Mouse (Mus musculus): ENCODE data around the gene Baz2b. TPM values are rescaled to one million over a fixed set of nuclear protein-coding genes. Genes with fewer than 3 reads are reported as not detected.
A peak's percentile ranks its signal among the peaks of the same experiment; 100 is the strongest.

The Baz2b gene
- total RNA-seq, 2 experiments from 2014 or later: 89.2 to 97.1 TPM

DNA sequence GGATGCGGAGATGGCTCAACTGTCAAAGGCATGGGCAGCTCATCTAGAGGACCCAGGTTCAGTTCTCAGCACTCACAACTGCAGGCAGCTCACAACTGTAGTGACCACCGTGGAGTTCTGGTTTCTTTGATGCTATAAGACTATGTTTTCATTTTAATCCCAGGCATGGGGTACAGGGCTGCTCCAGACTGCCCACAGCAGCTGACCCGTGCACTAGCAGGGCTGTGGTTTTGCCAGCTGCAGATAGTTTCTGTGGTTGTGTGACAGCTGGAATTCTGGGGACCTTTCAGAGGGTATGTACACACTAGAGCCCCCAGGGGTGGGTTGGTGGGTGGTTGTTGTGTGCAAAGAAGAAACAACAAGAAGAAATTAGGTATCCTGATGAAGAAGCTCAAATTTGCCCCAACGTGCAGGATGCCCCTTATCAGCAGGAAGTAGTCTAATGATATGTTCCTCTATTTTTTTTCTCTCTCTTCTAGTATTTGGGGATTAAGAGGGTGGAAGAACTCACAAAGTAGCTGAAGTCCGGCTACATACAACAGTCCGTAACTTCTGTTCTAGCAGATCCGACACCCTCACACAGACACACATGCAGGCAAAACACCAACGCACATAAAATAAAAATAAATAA, 6.6 kb downstream of the Baz2b start:
- no peak for DNase-seq (ENCODE audit: low spot score in 2 of 2)

DNA sequence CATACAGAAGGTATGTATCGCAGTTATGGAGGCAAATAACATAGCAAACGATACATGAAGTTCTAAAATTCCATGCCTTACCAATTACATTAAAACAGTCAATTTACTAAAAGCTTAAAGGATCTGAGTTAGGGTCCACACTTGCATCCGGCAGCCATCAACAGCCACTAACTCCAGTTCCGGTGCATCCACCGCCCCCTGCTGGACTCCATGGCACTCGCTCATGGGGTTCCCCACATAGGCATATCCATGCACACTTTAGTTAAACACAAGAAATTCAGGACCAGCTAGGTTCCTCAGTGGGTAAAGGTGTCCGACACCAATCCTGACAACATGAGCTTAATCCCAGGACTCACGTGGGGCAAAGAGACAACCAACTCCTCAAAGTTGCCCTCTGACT, 9.0 kb downstream of the Baz2b start:
- DNase-seq (ENCODE audit: low spot score in 2 of 2): peak; percentile 31 to 32

DNA sequence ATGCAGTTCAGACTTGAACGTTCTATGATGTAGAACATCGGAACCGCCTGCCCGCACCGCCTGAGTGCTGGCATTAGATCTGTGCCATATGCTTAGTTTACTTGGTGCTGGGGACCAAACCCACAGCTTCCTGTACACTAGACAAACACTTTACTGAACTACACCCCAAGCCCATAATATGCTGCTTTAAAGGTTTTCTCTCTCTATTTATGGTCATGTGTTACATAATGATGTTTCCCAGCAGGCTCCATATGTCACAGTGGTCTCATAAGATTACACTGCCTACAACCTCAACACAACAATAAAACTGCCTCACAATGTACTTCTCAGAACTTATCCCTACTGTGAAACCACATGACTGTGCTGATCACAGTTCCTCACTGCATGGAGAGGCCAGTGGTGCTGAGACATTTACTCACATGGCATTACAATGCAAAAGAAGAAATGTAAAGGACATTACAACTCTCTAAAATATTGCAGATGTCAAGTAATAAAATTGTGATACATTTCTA, 9.5 kb downstream of the Baz2b start:
- DNase-seq (ENCODE audit: low spot score in 2 of 2): no peak

DNA sequence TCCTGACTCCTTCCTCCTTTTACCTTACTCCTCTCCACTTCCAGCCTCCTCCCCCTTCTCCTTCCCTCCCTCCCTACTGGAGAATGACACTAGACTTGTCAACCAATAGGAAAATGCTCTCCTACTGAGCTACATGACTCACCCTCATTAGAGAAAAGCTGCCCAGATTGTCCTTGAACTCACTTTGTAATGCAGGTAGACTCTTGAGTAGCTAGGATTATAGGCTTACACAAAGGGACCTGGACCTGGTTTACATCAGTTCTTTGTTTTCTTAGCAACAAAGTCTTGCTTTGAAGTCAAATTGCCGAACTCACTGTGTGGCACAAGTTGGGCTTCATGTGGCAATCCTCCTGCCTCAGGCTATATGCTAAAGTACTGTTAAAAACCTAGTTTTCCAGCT, 12.8 kb downstream of the Baz2b start:
- no peak for DNase-seq (ENCODE audit: low spot score in 2 of 2)

DNA sequence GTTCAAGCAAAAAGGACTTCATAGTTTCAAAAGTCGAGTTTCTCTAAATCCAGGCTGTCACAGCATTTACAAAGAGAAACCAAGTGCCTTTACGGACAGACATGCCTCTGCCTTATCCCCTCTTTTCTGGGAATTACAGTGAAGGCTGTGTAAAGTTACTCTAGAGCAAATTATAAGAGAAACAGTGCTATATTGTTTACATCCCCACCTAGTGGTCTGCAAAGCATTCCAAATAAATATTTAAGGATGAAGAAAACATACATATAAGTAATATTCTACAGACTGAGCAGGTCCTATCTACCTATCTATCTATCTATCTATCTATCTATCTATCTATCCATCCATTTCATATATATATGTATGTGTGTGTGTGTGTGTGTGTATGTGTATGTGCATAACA, 27.9 kb downstream of the Baz2b start:
- no peak for DNase-seq (ENCODE audit: low spot score in 2 of 2)

DNA sequence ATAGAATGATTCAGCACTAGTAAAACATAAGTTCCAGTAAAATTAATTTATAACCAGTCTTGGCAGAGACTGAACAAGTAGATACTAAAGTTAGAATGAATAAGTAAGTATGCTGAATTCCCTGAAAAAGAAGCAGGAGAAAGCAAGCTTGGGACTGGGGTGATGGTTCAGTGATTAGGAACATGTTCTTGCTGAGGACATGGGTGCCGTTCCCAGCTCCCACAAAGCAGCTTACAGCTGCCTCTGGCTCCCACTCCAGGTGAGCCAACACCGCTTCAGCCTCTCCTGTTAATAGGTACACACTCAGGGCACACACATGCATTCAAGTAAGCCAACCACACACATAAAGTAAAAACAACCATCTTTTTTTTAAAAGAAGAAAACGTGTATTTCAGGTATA, 32.1 kb downstream of the Baz2b start:
- no peak for DNase-seq (ENCODE audit: low spot score in 2 of 2)

DNA sequence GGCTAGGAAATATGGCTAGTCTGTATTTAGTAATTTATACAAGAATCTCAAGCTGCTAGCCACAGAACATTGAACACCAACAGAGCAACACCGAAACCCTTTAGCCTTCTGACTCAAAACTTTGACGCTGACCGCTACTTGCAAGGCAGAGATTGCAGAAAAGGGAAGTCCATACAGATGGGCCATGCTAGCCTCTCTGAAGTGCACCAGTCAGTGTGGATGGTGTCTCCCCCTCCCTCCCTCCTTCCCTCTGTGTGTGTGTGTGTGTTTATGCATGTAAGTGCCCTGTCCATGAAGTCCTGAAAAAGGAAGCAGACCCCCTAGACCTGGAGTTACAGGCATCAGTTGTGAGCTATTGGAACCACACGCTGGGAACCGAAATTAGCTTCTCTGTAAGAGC, 33.6 kb downstream of the Baz2b start:
- no peak for DNase-seq (ENCODE audit: low spot score in 2 of 2)

DNA sequence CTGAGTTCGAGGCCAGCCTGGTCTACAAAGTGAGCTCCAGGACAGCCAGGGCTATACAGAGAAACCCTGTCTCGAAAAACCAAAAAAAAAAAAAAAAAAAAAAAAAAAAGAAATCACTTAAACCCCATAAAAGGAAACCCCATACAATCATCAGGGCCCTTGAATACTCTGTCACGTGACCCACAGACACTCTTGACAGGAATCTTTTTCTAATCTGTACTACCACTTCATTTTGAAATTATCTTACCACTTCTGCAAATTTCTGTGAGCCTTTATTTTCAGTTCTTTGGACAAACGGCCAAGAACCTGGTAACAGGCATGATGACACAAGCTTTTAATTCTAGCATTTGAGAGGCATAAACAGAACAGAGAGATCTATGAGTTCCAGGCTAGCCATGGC, 34.6 kb downstream of the Baz2b start:
- DNase-seq (ENCODE audit: low spot score in 2 of 2): no peak

DNA sequence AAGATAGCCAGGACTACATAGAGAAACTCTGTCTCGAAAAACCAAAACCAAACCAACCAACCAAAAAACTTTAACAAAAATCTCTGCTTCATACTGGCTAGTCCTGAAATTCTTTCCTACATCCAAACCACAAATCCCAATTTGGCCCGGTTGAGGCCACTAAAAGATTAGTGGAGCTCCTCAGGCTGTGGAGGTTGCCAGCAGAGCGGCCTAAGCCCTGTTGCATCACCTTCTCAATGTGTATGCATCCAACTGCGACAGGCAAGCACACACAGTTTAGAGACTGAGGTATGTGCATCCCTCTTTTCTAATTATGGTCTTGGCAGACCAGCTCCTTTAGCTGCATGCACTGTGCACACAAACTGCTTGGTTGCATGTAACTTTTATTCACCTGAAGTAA, 36.0 kb downstream of the Baz2b start:
- no peak for DNase-seq (ENCODE audit: low spot score in 2 of 2)

DNA sequence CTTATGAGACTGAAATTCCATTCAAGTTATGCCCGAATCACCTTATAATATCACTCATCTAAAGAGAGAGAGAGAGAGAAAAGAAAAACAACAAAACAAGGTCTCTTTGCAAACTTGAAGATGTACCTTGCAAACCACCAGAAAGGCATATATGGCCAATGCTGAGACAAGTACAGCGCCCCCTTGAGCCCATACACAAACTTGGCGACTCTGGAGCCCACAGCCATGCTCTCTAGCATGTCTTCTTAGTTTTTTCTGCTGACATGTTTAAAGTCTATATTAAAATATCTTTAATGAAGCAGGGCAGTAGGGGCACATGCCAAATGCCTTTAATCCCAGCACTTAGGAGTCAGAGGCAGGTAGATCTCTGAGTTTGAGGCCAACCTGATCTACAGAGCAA, 36.4 kb downstream of the Baz2b start:
- DNase-seq (ENCODE audit: low spot score in 2 of 2): no peak

DNA sequence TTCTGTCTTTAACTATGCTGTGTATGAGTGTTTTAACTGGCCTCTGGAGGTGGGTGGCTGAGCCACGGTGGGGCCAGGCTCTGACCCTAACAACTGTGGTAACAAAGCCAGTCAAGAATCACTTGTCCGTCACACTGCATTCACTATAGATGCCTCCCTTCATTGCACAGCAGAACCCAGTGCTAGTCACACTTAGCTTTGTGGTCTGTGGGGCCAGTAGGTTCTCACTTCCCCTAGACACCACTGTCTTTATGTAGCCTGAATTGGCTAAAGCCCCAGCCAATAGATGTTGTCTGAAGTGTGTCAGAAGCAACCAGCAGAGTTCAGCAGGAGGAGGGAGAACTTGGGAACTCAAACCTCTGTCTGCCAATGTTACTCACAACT, 37.1 kb downstream of the Baz2b start:
- DNase-seq (ENCODE audit: low spot score in 2 of 2): no peak

DNA sequence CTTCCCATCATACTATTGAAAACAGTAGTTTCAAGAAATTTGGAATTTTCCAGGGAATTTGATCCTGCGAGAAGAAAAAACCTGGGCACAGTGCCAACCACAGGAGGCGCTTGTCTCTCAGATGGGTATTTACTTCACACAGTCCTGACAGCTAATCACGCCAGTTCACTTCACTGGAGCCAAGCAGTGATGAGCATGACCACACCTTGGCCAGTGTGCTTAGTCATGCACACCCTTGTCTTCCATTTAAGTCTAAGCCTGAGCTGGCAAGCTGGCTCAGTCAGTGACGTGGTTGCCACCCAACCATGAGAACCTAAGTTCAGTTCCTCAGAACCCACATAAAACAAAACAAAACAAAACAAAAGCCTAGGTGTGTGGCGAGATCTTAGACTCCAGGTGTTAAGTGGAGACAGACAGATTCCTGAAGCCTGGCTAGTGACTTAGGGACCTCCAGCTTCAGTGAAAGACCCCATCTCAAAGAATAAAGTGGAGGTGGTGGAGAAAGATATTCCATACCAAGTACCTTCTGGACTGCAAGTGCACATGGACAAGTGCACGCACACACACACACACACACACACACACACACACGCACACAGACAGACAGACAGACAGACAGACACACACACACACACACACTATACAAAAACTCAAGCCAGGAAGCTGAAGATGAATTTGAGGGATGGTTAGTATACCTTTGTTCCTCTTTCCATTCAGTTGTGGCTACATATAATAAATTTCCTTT, 37.7 kb downstream of the Baz2b start:
- DNase-seq (ENCODE audit: low spot score in 2 of 2): no peak

DNA sequence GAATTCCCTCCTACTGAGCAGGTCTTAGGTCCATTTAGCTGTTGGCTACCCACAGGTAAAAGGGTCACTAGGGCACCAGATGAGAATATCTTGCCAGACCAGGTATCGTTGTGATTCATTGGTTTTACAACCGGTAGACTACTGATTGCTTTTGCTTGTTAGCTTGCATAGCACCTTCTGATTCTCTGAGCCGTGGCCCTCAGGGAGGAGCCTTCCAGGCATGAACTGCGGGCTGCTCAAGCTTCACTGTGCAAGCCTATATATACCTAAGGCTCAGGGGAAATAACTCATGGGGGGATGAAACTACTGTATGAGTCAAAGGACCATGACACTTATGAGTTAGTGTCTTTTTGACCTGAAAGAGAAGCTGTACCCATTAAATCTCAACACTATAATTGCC, 42.8 kb downstream of the Baz2b start:
- no peak for DNase-seq (ENCODE audit: low spot score in 2 of 2)

DNA sequence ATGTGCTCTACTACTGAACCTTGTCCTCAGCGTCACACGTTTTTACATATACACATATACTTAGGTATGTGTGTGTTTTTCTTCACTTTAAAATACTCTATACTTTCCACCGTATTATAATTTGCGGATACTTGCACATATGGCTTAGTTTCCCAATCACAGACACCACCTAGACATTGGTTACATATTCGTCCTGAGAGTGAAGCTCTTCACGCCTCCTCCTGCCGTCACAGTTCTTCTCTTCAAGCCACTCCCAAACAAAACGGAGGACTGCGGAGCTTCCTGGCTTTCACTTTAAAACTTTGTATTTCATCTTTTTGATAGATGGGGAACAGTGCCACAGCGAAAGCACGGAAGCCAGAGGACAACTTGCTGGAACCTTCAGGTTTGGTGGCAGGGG, 44.0 kb downstream of the Baz2b start:
- no peak for DNase-seq (ENCODE audit: low spot score in 2 of 2)

DNA sequence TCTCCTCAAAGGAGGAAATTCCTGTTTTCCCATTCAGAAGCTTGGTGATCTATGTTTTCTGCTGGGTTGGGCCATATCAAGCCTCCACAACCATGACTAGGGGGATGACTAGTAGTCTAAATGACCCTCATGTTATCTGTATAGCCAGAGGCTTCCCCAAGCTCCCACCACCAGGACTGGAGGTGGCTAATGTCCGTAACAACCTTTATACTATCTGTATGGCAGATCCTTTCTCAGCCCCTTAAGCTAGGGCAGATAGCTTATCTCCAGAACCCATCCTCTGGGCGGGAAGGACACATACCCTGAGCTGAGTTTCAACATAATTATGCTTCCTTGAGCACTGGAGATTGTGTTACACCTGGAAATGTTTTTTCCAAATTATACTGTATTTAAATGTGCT, 45.9 kb downstream of the Baz2b start:
- no peak for DNase-seq (ENCODE audit: low spot score in 2 of 2)

DNA sequence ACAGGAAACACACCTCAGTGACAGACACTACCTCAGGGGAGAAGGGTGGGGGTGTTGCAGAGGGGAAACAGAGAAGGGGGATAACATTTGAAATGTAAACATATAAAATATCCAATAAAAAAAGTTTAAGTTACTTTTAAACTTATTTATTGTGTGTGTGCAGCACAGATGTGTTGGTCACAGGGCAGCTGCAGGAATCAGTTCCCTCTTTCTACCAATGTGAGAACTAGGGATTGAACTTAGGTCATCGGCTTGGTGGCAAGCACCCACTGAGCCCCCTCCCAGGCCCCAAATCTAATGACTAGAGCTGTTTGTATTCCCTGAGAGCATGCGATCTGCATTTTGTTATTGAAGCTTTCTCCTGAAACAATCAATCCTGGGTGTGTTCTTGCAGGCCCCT, 57.2 kb downstream of the Baz2b start:
- DNase-seq (ENCODE audit: low spot score in 2 of 2): no peak

DNA sequence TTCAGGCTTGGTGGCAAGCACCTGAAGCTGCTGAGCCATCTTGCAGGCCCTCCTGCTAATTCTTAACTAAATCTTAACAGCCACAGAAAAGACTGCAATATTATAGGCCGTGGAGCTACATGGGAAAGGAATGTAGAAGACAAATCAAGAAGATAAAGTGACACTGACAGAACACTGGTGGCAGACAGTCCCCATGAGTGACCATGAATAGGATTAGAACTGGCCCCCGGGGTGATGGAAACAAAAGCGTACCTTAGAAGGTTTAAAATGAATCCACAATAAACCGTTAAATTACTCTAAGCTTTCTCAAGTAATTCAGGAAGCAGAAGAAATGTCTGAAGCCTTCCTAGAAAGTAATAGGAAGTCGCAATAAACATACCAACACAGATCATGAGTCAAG, 61.0 kb downstream of the Baz2b start:
- no peak for DNase-seq (ENCODE audit: low spot score in 2 of 2)

DNA sequence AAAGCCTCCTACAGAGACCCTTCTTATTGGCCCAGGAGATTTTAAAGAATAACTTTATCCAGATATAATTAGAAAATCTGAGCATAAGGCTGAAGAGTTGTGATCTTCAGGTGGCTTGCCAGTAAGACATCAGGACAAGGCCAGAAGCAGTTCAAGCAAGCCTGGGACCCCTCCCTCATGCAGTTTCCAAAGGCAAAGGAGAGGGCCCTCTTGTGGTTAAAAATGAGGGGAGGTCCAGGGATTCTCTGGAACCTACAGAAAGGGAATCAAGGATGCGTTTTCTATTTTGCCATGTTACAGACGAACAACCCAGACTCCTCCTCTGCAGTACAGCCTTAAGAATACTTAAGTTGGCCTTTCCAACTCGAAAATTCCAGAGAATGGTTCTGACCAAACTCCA, 62.2 kb downstream of the Baz2b start:
- no peak for DNase-seq (ENCODE audit: low spot score in 2 of 2)

DNA sequence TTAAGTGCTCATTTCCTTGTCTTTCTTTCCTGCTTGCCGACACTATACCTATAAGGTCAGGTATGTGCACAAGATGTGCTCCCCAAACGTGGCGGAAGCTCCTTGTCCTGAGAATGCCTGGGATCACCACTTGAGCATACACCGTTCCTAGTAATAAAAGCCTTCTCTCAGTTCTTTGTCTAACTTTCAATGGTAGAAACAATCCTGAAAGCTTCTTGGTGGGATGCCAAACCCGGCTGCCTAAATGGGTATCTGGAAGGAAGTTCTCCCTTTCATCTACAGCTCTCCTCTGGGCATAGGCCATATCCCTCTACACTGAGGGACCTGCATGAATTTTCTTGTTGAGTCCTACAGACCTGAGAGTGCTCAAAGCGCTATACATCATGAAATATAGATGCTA, 63.9 kb downstream of the Baz2b start:
- DNase-seq (ENCODE audit: low spot score in 2 of 2): no peak

DNA sequence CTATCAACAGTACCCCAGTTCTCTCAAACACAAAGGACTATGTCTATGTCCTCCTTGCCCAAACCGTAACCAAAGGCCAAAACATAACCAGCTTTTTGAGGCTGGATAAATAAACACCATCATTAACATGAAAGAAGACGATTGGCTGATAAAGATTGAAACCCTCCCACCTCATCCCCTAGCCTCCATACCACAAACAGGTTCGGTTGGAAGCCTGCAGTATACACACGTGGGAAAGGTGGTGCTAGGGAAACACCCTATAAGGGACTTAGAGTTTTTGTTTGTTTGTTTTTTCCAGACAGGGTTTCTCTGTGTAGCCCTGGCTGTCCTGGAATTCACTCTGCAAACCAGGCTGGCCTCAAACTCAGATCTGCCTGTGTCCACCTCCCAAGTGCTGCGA, 66.3 kb downstream of the Baz2b start:
- DNase-seq (ENCODE audit: low spot score in 2 of 2): no peak

DNA sequence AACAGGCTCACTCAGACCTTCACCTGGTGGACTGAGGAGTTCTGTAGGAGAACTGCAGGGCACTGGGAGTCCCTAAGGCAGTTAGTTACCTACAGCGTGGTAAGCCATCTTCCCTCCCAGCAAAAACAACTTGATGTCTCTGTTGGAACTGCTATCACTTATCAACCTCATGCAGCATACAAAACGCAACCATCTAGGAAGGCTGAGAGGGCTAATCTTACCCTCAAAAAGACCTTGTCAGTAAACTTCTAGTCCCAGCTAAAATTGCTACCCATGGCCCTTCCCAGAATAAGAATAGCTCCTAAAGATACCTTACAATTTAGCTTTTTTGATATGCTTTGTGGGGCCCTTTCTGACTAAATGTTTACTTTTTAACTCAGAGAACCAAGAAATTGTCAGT, 67.4 kb downstream of the Baz2b start:
- DNase-seq (ENCODE audit: low spot score in 2 of 2): no peak

DNA sequence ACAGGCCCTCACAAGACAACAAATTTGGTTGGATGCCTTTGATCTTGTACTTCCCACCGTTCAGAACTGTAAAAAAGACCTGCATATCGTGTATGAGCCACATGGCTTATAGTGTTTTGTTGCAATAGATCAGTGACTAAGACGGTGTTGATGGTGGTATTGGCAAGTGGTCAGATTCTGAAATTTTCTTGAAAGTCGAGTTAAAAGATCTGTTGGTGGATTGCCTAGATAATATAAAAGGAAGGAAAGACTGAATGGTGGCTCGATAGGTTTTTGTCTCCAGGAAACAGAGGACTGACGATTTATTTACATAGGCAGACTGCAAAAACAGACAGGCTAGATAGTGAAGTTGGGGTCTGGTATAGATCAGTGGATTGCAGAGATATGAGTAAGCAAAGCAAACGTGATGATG, 70.9 kb downstream of the Baz2b start:
- no peak for DNase-seq (ENCODE audit: low spot score in 2 of 2)

DNA sequence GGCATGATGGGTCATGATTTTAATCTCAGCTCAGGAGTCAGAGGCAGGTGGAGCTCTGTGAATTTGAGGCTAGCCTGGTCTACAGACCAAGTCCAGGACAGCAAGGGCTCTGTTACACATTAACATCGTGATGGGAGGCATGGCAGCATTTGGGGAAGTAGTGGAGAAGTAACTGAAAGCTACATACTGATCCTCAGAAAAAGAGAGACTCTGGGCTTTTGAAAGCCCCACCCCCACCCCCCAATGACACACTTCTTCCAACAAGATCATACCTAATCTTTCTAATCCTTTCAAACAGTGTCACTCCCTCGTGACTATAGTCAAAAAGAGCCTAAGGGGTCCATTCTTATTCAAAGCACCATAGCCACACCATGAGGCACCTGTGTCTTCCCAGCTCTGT, 73.8 kb downstream of the Baz2b start:
- no peak for DNase-seq (ENCODE audit: low spot score in 2 of 2)

Measured in adrenal gland, postnatal 4 days (tissue).